Mouse (Mus musculus) embryo, embryonic 10 days (tissue): ENCODE measurements around the gene Fam133b.
"Not testable (repeated sequence)": the region's sequence is repeated elsewhere in the genome, so short reads cannot be mapped to it uniquely, and the experiment has no call there.

ENCODE experiments used
- DNase-seq: peaks from one replicate; pipeline ENCODE4 v3.0.0-alpha.2; 2015; ENCODE audit warnings: low spot score

Fam133b gene

DNA sequence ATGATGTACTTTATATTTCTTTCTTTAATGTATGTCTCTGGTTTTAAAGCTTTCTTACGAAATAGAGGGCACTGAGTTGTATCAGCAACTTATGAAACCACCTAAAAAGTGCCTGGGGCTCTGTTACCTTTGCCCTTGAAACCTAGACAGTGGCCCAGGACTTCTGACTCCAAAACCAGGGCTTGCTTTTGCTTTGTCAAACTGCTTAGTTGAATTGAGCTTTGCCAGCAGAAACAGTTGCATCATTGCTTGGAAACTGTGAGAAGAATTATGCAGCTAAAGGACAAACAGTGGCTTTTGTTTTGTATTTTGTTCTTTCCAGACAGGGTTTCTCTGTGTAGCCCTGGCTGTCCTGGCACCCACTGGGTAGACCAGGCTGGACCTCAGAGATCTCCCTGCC, 56.7 kb downstream of the Fam133b start:
- no peak for DNase-seq

DNA sequence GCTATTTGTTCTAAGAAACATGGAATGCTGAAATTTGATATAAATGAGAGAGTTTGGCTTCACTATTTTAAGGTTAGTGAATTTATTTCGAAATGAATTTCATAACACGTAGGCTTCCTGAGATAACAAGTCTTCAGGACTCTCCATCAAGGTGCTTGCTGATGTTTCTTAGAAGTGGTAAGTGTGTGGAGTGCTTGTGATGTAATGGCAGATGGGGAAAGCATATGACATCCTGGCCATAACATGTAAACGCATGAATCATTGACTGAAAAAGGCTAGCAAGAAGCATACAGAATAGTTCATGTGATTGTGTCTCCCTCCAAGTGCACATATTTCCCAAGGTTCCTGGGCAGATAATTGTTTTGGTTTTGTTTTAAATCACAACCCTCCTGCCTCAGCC, 57.2 kb downstream of the Fam133b start:
- no peak for DNase-seq

DNA sequence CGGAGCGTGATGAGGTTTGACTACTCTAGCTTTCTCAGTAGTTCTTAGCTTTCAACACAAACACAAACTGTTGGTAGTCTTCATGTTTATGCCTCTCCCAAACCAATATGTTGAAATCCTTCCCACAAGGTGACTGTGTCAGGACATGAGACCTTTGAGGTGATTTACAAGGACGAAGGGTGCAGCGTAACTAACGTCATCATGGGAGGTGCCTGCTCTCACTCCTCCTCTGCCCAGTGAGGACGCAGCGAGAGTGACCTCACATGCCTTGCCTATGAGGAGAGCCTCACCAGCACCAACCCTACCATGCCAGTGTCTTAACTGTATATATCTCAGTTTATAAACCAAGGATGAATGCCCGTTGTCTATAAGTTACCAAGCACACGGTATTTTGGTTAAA, 63.5 kb downstream of the Fam133b start:
- DNase-seq: no peak

DNA sequence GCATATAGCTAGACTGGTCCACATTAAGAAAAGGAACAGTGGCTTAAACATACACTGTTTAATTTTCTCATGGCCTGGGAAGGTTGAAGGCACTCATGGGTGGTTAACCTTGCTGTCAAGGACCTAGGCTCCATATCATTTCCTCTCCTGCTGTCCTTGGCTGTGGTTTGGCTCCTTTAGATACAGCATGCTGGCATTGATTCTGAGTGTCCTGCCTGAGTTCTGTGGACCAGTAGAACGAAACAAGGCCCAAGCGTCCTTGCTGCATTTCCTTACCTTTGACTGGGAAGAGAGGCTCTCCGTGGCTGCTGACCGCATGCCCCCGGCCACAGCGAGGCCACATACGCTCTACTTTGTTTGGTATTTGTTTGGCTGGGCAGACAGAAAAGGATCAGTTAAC, 65.6 kb downstream of the Fam133b start:
- no peak for DNase-seq

DNA sequence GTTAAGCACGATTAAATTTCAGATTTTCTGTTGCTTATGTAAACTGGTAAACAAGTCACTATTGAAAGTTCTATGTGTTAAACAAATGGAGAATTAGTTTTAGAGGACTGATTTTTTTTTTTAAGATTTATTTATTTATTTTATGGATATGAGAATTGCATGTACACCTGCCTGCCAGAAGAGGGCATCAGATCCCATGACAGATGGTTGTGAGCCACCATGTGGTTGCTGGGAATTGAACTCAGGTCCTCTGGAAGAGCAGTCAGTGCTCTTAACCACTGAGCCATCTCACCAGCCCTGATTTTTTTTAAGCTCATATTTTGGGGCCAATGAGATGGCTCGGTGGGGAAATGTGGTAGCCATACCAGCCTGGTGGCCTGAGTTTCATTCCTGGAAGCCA, 68.2 kb downstream of the Fam133b start:
- DNase-seq: not testable (repeated sequence)
